Mouse (Mus musculus): ENCODE results near the gene Scai.

- TF ChIP-seq CTCF (conservative IDR thresholded peaks at IDR 0.05; ENCODE audit: low read length), result no peak
- TF ChIP-seq NANOG (IDR thresholded peaks at IDR 0.05; ENCODE audit: borderline replicate concordance, low read length), result no peak
- no peak for TF ChIP-seq POU5F1 (IDR thresholded peaks at IDR 0.05; ENCODE audit: borderline replicate concordance, low read length)
These were observed 32.6 kb downstream of the Scai start for GRCm38 (mm10) chr2:39157916-39158315.
